Mouse (Mus musculus): ENCODE measurements at regions not wholly inside any gene's neighbourhood (a gene's known extent, or its start where the extent isn't known, plus 50 kb on each side); places are given as distances from the start of the nearest gene placed in this dataset.

DNA sequence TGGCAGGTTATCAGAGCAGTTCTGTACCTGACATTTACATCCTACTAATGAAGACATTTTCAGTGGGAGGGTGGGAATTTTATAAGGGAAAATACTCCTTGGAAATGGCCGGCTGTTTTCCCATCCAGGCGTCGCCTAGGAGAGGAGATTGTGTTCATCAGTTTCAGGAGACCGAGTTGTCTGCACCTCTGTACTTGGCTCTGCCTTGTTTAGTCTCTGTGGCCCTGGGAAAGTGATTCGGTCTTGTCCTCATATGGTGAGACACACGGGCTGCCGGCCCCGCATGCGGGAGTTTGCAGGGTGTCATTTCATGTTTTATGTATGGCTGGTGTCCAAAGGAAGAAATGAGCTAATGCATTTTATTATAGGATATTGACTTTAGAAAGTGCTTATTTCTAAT is 287.9 kb downstream of the Cd109 start:
- TF ChIP-seq CTCF (IDR thresholded peaks at IDR 0.05) (no peak), EP300 (IDR thresholded peaks at IDR 0.05) (no peak)
